Mouse (Mus musculus) heart, embryonic 12.5 days (tissue): ENCODE data around the gene Zfp369. TPM values are rescaled to one million over a fixed set of nuclear protein-coding genes. Genes with fewer than 3 reads are reported as not detected.

Experiments
- ATAC-seq: fragments of 200-750 bp; cut with Nextera tagmentation; 2 replicates; pipeline ENCODE4 v1.8.0; 2017; ENCODE audit warnings: moderate TSS enrichment, moderate library complexity; ENCODE audit not compliant: insufficient number of reproducible peaks, low FRiP score
- H3K27ac ChIP-seq: fragments of 300-500 bp; sonication (generic); 2 replicates; pipeline ENCODE4 v1.5.1; 2016; ENCODE audit warnings: mild to moderate bottlenecking, moderate library complexity; ENCODE audit not compliant: poor library complexity, severe bottlenecking
- H3K27me3 ChIP-seq: fragments of 300-500 bp; sonication (generic); replicated peaks from 2 replicates; pipeline ENCODE4 v1.6.1; 2016; ENCODE audit warnings: mild to moderate bottlenecking, moderate library complexity
- H3K36me3 ChIP-seq: fragments of 300-500 bp; sonication (generic); 2 replicates; pipeline ENCODE4 v1.6.1; 2016; ENCODE audit warnings: mild to moderate bottlenecking, moderate library complexity
- H3K4me1 ChIP-seq: fragments of 300-500 bp; sonication (generic); replicated peaks from 2 replicates; pipeline ENCODE4 v1.6.1; 2016; ENCODE audit warnings: mild to moderate bottlenecking
- H3K4me2 ChIP-seq: fragments of 300-500 bp; sonication (generic); 2 replicates; pipeline ENCODE4 v1.6.1; 2016; ENCODE audit warnings: mild to moderate bottlenecking, moderate library complexity
- H3K4me3 ChIP-seq: fragments of 300-500 bp; sonication (generic); 2 replicates; pipeline ENCODE4 v1.5.1; 2016; ENCODE audit warnings: mild to moderate bottlenecking
- H3K9ac ChIP-seq: fragments of 300-500 bp; sonication (generic); 2 replicates; pipeline ENCODE4 v1.6.1; 2016; ENCODE audit warnings: mild to moderate bottlenecking, moderate library complexity
- H3K9me3 ChIP-seq: fragments of 300-500 bp; sonication (generic); replicated peaks from 2 replicates; pipeline ENCODE4 v1.6.1; 2016; ENCODE audit warnings: mild to moderate bottlenecking, moderate library complexity
- WGBS: fragments of 180-500 bp; shearing (Covaris S2); methylation state at CpG from one replicate; pipeline ENCODE4 v1.1.7; 2016; 5-methylcytosine and 5-hydroxymethylcytosine counted together
- polyA plus RNA-seq: library from polyadenylated mRNA; unstranded; fragments of >200 nt; fragmentation: Nextera tagmentation; extraction: Ambion mirVana; gene quantifications from 2 replicates; pipeline ENCODE4 v1.2.1, GENCODE M21; 2016

The Zfp369 gene
- polyA plus RNA-seq, result 16.5 and 19.1 TPM in 2 replicates

GRCm38 (mm10) chr13:65278383-65279341 is at the start of gene Zfp369:
Zfp369 (plus strand) TSS chr13:65278814.
- under 1% methylated on average over 50 of the region's 50 CpGs for WGBS
- no peaks in the 10 kb centered on the region for H3K27me3 ChIP-seq
- H3K4me2 ChIP-seq, result peak within 1 kb of the TSS; percentile 72
- peaks cover 19% of the 10 kb centered on the region for H3K36me3 ChIP-seq
- H3K9me3 ChIP-seq, result peaks cover 4% of the 10 kb centered on the region; the same call in 1 of the 2 replicates
- peak within 1 kb of the TSS; percentile 81 for H3K27ac ChIP-seq
- 0 out of 2 replicates have a peak, but pooled peaks cover 11% of the 10 kb centered on the region for H3K4me1 ChIP-seq
- H3K9ac ChIP-seq, result peak within 1 kb of the TSS; percentile 77
- peak; percentile 97 for ATAC-seq
- peak within 1 kb of the TSS; percentile 84 for H3K4me3 ChIP-seq

GRCm38 (mm10) chr13:65237211-65237610 is 41.4 kb upstream of the Zfp369 start:
- Histone ChIP-seq H3K9ac (no peak overlapping the region), H3K36me3 (no peaks in the 10 kb centered on the region), H3K27me3 (no peaks in the 10 kb centered on the region), H3K9me3 (peaks cover 7% of the 10 kb centered on the region; the same call in 1 of the 2 replicates), H3K4me2 (no peak overlapping the region), H3K4me3 (no peak overlapping the region), H3K27ac (no peak overlapping the region), H3K4me1 (peaks cover 9% of the 10 kb centered on the region)
- WGBS, result 57% methylated on average over 9 of the region's 9 CpGs
- no peak for ATAC-seq

GRCm38 (mm10) chr13:65240509-65241098 is 38.0 kb upstream of the Zfp369 start:
- 0 out of 2 replicates have a peak, but pooled peaks cover 3% of the 10 kb centered on the region for H3K36me3 ChIP-seq
- H3K4me2 ChIP-seq, result peak overlapping the region; percentile 100
- peak overlapping the region; percentile 90 for H3K27ac ChIP-seq
- WGBS, result 1% methylated on average over 28 of the region's 28 CpGs
- peaks cover 14% of the 10 kb centered on the region for H3K9me3 ChIP-seq
- no peaks in the 10 kb centered on the region for H3K27me3 ChIP-seq
- peaks cover 16% of the 10 kb centered on the region for H3K4me1 ChIP-seq
- H3K9ac ChIP-seq, result peak overlapping the region; percentile 84
- ATAC-seq, result peak; percentile 93
- peak overlapping the region; percentile 90 for H3K4me3 ChIP-seq

GRCm38 (mm10) chr13:65241099-65241626 is 37.5 kb upstream of the Zfp369 start:
- Histone ChIP-seq H3K4me3 (peak overlapping the region; percentile 90), H3K4me1 (peaks cover 16% of the 10 kb centered on the region), H3K9ac (peak overlapping the region; percentile 84), H3K9me3 (peaks cover 19% of the 10 kb centered on the region), H3K27ac (peak overlapping the region; percentile 90), H3K4me2 (peak overlapping the region; percentile 100), H3K27me3 (no peaks in the 10 kb centered on the region), H3K36me3 (peaks cover 7% of the 10 kb centered on the region; the same call in 1 of the 2 replicates)
- under 1% methylated on average over 45 of the region's 45 CpGs for WGBS
- peak; percentile 85 for ATAC-seq

DNA sequence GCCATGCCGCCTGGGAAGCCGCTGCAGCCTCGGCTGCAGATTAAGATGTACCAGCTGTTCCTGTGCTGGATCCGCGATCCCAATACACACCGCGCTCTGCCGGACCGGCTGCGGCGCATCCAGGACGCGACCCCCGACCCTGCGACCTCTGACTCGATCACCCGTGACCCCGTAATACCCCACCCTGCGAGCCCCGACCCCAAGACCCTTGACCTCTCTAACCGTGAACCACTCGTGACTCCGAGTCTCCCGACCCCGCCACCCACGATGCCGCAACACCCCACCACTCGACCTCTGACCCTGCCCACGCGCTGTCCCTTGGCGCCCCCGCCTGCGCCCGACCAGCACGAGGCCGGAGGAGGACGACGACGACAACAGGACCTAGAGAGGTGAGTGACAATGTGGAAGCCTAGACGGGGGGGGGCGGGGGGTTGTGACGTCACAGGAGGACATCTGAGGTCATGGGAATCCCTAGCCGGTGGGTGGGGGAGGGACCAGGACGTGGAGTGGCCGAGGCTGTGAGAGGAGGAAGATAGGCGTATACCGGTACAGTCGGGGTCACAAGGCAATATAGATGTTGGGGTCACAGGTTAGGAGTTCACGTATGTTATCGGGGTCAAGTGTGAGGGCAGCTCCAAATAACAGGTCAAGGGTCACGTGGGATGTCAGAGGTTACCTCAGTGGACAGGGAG is 36.8 kb upstream of the Zfp369 start:
- Histone ChIP-seq H3K4me3 (peak overlapping the region; percentile 90), H3K9ac (peak overlapping the region; percentile 84), H3K9me3 (peaks cover 19% of the 10 kb centered on the region), H3K27ac (peak overlapping the region; percentile 90), H3K4me1 (peaks cover 16% of the 10 kb centered on the region), H3K36me3 (peaks cover 7% of the 10 kb centered on the region; the same call in 1 of the 2 replicates), H3K27me3 (no peaks in the 10 kb centered on the region), H3K4me2 (peak overlapping the region; percentile 100)
- 2% methylated on average over 51 of the region's 51 CpGs for WGBS
- ATAC-seq, result peak; percentile 31

GRCm38 (mm10) chr13:65242319-65242787 is 36.3 kb upstream of the Zfp369 start:
- ATAC-seq, result no peak
- H3K9me3 ChIP-seq, result peaks cover 13% of the 10 kb centered on the region
- no peak overlapping the region for H3K27ac ChIP-seq
- H3K36me3 ChIP-seq, result peaks cover 7% of the 10 kb centered on the region; the same call in 1 of the 2 replicates
- peak overlapping the region; percentile 100 for H3K4me2 ChIP-seq
- peaks cover 16% of the 10 kb centered on the region for H3K4me1 ChIP-seq
- H3K27me3 ChIP-seq, result no peaks in the 10 kb centered on the region
- WGBS, result 19% methylated on average over 27 of the region's 27 CpGs
- H3K4me3 ChIP-seq, result peak overlapping the region; percentile 90
- peak overlapping the region; percentile 84 for H3K9ac ChIP-seq

DNA sequence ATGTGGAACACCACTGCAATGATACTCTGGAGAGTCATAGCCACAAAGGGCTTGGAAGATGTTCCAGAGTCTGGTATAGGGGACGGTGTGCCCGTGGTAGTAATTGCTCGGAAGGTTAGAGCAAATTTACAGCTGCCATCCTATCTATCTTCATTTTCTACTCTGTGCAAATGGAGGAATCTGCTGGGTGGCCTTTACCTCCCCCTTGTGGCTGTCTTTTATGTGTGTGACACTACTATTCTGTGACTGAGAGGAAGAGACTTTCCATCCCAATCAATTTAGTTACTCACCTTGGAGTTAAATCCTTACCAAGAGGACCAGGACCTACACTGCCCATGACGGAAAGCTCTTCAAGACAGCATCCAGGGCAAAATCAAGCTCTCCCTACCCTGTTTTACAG is 35.3 kb upstream of the Zfp369 start:
- H3K36me3 ChIP-seq, result peaks cover 10% of the 10 kb centered on the region
- WGBS, result 88% methylated on average over 4 of the region's 4 CpGs
- H3K9me3 ChIP-seq, result peaks cover 15% of the 10 kb centered on the region
- no peak overlapping the region for H3K27ac ChIP-seq
- no peak overlapping the region for H3K4me3 ChIP-seq
- ATAC-seq, result no peak
- no peak overlapping the region for H3K9ac ChIP-seq
- no peaks in the 10 kb centered on the region for H3K27me3 ChIP-seq
- no peak overlapping the region for H3K4me2 ChIP-seq
- peaks cover 16% of the 10 kb centered on the region for H3K4me1 ChIP-seq

DNA sequence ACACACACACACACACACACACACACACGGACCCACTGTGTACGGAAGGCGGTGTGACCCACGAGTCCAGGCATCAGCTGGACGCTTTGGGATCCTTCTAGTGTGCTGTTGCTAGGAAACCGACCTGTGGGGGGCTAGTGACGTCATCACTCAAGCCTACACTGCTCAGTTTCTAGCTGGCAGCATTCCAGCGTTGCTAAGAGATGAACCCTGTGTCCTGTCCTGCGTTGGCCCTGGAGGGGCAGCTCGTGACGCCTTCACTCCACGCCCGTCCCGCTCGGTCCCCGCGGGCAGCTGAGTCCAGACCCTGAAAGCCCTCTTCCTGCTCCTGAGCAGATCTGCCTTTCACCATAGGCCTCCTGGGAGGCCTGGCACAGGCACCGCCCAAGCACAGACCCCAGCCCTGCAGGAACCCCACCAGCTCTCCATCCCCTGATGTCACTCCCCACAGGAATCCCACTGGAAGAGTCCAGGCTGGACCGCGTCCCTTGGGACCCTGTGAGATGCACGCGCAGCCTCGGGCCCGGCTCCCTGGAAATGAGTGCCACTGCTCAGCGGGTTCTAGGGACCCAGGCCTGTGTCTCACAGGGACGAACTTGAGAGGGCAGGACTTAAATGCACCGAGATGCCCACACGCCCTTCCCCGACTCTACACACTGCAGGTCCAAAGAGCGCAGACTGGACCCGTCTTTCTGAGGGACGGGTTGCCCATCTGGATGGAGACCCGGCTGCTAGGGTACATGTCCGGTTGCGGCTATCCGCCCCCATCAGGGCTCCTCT is 20.2 kb upstream of the Zfp369 start:
- Histone ChIP-seq H3K36me3 (peaks cover 19% of the 10 kb centered on the region), H3K27ac (no peak overlapping the region), H3K9me3 (peaks cover 61% of the 10 kb centered on the region), H3K27me3 (peaks cover 21% of the 10 kb centered on the region), H3K4me2 (peak overlapping the region; percentile 65), H3K4me1 (peaks cover 7% of the 10 kb centered on the region; the same call in 1 of the 2 replicates), H3K4me3 (peak overlapping the region; percentile 41), H3K9ac (0 out of 2 replicates have a peak overlapping the region, but pooled peaks have one; percentile 18)
- ATAC-seq, result peak; percentile 68
- 21% methylated on average over 36 of the region's 36 CpGs for WGBS

GRCm38 (mm10) chr13:65259239-65259638 is 19.4 kb upstream of the Zfp369 start, which contains the start of gene Gm10775:
Gm10775 (plus strand) TSS chr13:65259539.
- no peak for ATAC-seq
- peaks cover 7% of the 10 kb centered on the region; the same call in 1 of the 2 replicates for H3K4me1 ChIP-seq
- WGBS, result 30% methylated on average over 29 of the region's 29 CpGs
- peaks cover 67% of the 10 kb centered on the region for H3K9me3 ChIP-seq
- 0 out of 2 replicates have a peak within 1 kb of the TSS, but pooled peaks have one; percentile 18 for H3K9ac ChIP-seq
- peak within 1 kb of the TSS; percentile 65 for H3K4me2 ChIP-seq
- no peak within 1 kb of the TSS for H3K27ac ChIP-seq
- peak within 1 kb of the TSS; percentile 41 for H3K4me3 ChIP-seq
- H3K27me3 ChIP-seq, result peaks cover 21% of the 10 kb centered on the region
- H3K36me3 ChIP-seq, result peaks cover 28% of the 10 kb centered on the region
